Mouse (Mus musculus): ENCODE data around the gene Lmx1b.

Lmx1b gene

DNA sequence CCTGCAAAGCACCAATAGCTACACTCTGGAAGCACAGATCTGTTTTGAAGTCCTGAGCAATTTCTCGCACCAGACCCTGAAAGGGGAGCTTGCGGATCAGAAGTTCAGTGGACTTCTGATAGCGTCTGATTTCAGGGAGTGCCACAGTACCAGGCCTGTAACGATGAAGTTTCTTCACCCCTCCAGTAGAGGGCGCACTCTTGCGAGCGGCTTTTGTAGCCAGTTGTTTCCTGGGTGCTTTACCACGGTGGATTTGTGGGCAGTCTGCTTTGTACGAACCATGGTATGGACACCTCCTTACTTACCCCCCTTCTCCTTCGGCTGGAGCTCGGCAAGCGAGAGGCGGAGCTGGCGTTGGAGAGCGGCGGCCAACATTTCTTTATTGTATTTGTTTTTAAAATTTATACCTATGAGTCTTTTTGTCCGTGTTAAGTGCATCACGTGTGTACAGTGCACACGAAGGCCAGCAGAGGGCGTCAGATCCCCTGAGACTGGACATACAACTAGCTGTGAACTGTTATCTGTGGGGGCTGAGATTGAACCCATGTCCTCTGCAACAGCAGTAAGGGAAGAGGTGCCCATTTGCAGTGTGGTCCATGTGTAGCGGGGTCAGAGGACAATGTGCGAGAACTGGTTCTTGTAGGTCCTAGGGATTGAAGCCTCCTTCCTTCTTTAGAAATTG is 12.3 kb upstream of the Lmx1b start:
- ChIA-PET CTCF (interaction anchor here (0.6 to 2.6 kb wide), 21 partner anchors 8 to 1095 kb away, joined by 3 to 9 read pairs (median 4); no protein-coding TSS in a partner anchor), POLR2A (interaction anchor here in 2 of 4 experiments (0.5 to 1.5 kb wide), 2 partner anchors 13 to 30 kb away, joined by 3 to 4 read pairs; no protein-coding TSS in a partner anchor)

DNA sequence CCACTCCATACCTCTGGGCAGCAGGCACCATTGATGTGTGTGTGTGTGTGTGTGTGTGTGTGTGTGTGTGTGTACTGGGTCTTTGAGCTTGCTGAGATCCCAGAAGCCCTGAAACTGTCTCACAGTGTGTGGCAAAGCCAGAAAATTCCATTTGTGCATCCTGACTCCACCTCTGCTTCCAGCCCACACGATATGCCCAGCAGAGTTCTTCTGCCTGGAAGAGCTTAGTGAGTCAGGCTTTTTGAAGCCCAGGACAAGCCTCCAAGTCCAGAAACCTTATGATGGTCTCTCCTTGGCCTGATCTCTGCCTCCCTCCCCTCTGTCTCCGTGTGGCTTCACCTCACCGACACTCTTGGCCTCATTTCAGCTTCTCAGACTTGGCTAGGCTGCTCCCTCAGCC is 9.1 kb upstream of the Lmx1b start:
- POLR2A ChIA-PET: interaction anchor here in 1 of 4 experiments (1.3 to 1.5 kb wide), 3 partner anchors 19 to 87 kb away, joined by 3 to 5 read pairs (median 3); no protein-coding TSS in a partner anchor
- CTCF ChIA-PET: interaction anchor here in 3 of 4 experiments (0.5 to 1.2 kb wide), 8 partner anchors 13 to 220 kb away, joined by 3 to 10 read pairs (median 4); no protein-coding TSS in a partner anchor

DNA sequence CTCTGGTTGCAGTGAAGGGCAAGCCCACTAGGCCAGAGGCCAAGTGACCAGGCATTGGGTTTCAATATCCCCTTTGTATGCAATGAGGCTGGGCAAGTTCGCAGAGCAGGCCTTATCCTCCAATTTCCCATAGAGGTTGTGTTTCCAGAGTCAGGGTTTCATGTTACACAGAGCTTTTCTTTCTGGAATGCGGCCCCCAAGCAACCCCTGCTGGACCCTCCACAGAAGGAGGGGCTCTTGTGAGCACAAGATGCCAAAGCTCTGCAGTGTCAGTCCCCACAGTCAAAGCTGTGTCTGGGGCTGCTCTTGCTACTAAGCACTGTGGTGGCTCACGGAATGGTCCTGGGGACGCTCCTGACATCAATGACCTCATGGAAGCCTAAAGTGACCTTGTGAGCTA is 8.6 kb upstream of the Lmx1b start:
- ChIA-PET POLR2A (interaction anchor here in 1 of 4 experiments (1.3 to 1.5 kb wide), 3 partner anchors 19 to 86 kb away, joined by 3 to 5 read pairs (median 3); no protein-coding TSS in a partner anchor), CTCF (interaction anchor here in 3 of 4 experiments (1.0 to 1.2 kb wide), 6 partner anchors 13 to 220 kb away, joined by 3 to 10 read pairs (median 4); no protein-coding TSS in a partner anchor)

DNA sequence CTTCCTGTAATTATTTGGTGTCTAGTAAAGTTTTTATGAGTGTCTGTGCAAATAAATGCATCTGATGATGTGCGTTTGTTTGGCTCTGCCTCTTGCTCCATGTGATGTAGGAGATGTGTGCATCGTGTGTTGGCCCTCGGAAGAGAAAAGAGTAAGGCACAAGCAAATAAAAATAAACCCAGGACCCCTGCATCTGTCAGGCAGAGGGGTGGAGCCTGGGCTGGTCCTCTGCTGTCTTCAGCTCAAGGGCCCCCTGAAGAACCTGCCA is 5.9 kb upstream of the Lmx1b start:
- ChIA-PET POLR2A (interaction anchor here in 2 of 4 experiments (0.6 kb wide), 2 partner anchors 13 to 22 kb away, joined by 3 read pairs; no protein-coding TSS in a partner anchor), CTCF (interaction anchor here in 3 of 4 experiments (0.6 to 1.8 kb wide), 6 partner anchors 12 to 960 kb away, joined by 3 to 7 read pairs (median 4); no protein-coding TSS in a partner anchor)

DNA sequence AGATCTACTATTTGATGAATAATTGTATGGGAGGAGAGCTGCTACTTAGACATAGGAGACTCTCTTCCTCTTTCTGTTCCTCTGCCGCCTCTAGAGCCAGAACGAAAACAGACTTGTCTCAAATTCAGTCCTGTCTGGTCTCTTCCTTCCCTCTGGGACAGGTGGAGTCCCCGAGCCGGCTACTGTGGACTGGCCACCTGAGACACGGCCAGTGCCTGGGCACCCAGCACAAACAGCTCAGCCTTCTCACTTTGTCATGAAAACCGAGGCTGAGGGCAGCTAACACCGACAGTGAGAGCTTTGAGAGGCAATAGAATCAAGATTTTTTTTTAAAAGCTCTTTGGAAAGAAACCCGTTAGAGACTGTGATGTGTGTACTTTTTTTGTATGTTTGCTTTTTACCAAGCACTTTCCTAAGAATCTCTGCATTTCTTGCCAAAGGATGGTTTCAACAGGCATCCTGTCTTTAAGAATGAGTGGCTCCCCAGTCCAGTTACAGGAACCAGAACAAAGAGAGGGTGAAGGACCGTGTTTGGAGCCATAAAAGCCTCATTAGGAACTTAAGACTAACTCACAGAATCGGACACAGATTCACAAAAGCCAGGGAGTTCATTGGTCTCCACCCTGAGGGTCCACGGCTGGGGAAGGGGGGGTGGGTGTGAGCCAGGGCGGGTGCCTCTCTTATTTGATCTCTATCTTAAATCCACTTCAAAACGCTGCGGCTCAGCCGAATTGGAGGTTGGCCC is 5.4 kb upstream of the Lmx1b start:
- ChIA-PET CTCF (interaction anchor here in 3 of 4 experiments (0.6 to 1.5 kb wide), 6 partner anchors 8 to 194 kb away, joined by 3 to 7 read pairs (median 4); no protein-coding TSS in a partner anchor), POLR2A (interaction anchor here in 2 of 4 experiments (0.6 kb wide), 2 partner anchors 13 to 21 kb away, joined by 3 read pairs; no protein-coding TSS in a partner anchor)

DNA sequence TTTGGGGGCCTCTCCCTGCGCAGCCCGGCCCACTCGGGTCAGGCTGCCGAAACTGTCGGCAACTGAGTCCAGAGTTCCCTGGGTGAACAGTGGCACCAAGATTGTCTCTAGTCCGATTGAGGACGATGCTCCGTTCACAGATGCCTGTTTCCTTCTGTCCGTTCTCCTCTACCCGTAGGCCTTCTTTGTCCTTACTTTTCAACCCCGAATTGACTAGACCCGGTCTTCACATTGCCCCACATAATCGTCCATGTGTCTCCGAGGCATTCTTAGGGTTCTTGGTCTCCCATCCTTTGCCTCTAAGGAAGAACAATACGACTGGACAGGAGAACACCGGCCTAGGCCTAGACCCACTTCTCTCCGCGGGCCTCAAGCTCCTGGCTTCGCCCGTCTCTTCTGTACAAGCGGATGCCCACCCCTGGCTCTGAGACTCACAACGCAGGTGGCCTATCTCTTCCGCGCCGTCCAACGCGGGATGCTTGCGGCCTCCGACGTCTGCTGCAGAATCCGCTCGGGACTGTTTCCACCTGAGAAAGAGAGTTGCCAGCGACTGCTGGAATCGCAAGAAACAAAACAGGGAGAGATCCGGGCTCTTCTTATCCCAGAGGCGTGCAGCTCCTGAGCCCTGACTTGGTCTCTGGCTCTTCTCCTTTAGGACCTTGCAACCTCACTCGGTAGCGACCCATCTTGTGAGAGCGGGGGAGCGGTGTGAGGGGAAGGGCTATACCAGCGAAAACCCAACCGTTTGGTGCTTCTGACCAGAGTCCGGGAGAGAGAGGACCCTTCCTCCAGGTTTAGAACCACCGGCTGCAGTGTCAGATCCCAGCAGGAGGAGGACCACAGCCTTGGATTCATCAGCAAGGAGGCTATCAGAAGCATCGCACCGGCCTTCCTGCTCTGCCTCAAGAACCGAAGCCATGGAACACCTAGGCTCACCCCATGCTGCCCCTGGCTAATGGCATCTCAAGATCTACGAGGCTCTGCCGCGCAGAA is 3.7 kb upstream of the Lmx1b start:
- POLR2A ChIA-PET: interaction anchor here in 3 of 4 experiments (0.6 to 1.3 kb wide), 6 partner anchors 12 to 1043 kb away, joined by 3 to 5 read pairs (median 4); no protein-coding TSS in a partner anchor
- CTCF ChIA-PET: interaction anchor here (0.5 to 2.6 kb wide), 27 partner anchors 9 to 851 kb away, joined by 3 to 12 read pairs (median 4); no protein-coding TSS in a partner anchor

DNA sequence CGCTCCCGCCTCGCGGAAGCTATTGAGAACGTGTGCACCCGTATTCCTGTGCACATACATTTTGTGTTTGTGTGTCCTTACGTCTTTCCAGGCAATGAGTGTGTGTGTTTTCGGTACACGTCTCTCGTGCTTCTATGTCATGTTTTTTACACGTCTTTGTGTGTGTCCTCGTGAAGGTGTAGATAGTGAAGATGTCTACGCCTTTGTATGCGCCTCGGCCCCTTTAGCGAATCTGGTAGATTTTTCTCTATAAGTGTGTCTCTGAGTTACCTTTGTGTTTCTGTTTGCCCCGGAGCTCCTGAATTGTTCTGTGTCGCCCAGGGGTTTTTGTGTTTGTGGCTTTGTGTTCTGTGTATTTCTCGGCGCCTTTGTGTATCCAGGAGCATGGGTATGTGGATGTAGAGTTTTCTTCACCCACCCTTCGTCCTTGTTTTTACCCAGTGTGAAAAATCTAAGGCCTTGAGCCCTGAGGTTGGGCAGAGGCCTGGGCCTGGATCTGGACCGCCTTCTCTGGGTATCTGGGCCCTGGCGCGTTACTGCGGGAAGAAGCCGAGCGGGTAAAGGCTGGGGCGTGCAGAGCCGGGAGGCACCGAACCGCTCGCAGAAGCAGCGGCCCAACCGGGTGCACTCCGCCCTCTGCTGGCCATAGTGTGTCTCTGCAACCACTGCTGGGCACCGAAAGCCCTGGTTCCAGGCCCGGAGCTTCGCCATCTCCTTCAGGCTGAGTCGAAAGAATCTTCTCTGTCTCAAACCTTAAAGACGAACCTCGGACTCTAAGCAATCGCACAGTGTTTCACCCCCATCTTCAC is 2.5 kb upstream of the Lmx1b start:
- POLR2A ChIA-PET: interaction anchor here in 3 of 4 experiments (0.6 to 2.4 kb wide), 9 partner anchors 10 to 1044 kb away, joined by 3 to 6 read pairs (median 3); no protein-coding TSS in a partner anchor
- CTCF ChIA-PET: interaction anchor here (0.5 to 2.6 kb wide), 29 partner anchors 10 to 850 kb away, joined by 3 to 12 read pairs (median 4); no protein-coding TSS in a partner anchor

DNA sequence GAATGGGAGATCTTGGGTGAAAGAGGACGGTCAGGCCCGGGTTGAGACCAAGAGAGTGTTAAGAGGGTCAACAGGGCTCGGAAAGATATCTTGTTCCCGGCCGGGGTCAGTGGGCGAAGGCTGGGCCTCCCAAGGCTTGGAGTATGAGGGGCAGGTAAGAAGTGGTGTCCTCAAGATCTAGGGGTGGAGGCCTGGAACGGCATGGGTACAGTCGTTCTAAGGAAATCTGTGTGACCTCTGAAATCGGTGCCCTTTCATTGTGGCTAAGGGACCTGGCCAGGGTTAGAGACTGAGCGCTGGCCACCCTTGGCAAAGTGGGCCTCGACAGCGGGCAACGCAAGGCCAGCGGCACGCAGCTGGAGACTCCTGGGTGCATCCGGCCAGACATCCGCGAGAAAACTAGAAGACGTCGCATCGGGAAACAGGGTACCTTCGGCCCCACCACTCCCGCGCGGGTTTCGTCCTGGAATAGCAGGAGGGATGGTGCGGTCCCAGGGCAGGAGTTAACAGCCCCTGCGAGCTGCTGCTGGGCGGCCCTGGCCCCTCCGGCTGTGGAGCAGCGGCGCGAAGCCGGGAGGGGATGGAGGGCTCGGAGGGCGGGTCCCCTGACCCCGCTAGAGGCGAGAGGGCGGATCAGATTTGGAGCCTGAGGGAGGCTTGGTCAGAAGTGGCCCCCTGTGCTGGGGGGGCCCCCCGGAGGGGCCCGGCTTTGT is 1.7 kb upstream of the Lmx1b start:
- POLR2A ChIA-PET: interaction anchor here in 2 of 4 experiments (1.0 to 2.4 kb wide), 5 partner anchors 16 to 83 kb away, joined by 3 to 6 read pairs (median 3); no protein-coding TSS in a partner anchor
- CTCF ChIA-PET: interaction anchor here in 2 of 4 experiments (0.7 to 2.6 kb wide), 13 partner anchors 10 to 155 kb away, joined by 3 to 12 read pairs (median 4); no protein-coding TSS in a partner anchor

DNA sequence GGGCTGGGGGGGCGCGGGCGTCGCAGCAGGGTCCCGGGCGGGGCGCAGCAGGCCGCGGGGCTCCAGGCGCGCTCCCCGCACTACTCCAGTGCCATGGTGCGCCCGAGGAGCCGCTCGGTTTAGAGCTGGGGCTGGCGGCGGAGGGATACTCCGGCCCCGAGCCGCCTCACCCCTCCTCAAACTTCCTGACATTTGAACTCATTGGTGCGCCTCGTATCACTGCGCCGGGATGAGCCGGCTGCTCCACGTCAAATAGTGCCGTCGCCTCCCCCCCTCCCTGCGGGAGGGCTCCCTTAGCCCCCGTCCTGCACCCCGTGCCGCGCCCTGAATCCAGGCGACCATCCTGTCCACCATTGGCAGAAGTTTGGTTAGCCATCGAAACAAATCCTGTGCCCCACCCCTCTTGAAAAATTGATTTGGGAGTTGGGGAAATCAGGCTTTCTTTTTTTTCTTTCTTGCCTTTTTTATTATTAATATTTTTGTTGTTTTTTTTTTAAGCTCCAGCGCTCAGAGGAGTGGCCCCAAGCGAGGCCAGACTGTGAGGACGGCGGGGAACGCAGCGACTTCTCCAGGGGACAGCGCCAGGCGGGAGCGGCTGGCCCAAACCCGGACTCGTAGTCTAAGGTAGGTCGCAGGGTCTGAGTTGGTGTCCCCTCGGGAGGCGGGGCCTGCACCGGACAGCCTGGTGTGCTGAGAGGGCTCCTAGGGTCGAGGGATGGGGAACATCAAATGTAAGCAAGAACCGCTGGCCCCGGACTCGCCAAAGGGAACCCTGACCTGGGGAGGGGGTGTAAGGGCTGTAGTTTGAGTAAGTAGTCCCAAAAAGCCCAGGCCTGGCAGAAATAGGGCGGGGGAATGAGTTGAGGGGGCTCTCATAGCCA is 907 bp upstream of the Lmx1b start:
- CTCF ChIA-PET: interaction anchor here in 1 of 4 experiments (0.6 to 1.7 kb wide), 4 partner anchors 12 to 222 kb away, joined by 3 to 6 read pairs (median 4); no protein-coding TSS in a partner anchor
- POLR2A ChIA-PET: interaction anchor here in 3 of 4 experiments (0.5 to 2.4 kb wide), 3 partner anchors 15 to 48 kb away, joined by 3 to 6 read pairs (median 4); no protein-coding TSS in a partner anchor

DNA sequence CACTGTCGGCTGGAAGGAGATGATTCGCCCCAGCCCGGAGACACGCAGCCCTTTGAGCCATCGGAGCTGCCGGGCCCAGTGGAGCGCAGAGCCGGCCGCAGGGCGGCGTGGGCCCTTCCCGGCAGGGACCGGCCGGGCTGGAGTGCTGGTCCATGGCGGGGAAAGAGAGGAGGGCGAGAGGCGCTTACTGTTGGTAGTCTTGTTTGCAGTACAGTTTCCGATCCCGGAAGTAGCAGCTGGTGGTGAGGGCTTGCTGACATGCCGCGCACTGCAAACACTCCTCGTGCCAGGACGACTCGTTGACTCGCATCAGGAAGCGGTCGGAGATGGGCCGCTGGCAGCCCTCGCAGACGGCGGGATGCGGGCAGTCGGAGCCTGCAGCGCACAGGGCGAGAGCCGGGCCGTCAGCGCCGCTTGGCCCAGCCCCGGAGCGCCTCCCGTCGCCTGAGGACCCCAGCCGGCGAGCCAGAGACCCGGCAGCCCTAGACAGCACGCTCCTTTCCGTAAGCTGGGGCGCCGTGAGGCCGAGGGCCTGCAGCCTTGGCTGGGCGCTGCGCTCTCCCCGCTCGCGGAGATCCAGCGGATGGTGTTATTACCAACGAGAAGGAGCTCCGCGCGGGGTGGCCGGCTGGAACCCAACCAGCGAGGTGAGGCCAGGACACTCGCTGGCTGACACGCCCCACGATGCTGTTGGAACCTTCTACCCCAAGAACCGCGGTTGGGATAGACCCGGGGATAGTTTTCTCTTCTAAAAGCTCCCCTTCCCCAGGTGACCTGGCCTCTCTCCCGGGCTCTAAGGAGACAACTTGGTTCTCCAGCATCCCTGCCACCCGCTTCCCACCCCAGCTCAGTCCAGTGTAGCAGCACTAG is 775 bp downstream of the Lmx1b start:
- CTCF ChIA-PET: interaction anchor here in 3 of 4 experiments (0.6 to 1.0 kb wide), 5 partner anchors 8 to 153 kb away, joined by 3 to 4 read pairs (median 3); no protein-coding TSS in a partner anchor
- POLR2A ChIA-PET: interaction anchor here in 3 of 4 experiments (0.7 to 2.6 kb wide), 10 partner anchors 9 to 59 kb away, joined by 3 to 11 read pairs (median 3); no protein-coding TSS in a partner anchor

DNA sequence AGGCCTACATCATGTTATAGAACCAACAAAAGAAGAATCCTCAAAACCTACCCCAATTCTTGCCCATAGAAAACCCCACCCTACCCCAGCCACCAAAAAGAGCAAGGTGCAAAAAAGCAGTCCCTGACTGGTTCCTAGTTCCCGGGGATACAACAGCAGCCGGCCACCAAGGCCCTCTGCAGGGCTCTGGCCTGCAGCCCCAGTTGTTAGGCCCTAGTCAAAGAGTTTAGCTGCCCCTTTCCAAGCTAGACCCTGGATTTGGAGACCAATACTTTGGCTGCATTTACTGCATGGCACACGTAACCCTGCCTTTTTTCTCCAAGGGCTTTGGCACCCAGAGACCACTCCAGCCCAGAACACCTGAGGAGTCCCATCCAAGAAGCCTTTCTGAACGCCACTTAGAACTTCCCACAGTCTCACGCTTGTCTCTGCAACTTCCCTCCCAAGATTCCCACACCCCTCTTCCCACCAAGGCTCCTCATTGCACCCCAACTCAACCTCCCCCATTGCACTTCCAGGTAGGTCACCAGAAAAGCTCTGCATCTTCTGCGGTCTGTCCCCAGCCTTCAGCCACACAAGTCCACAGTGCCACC is 2.1 kb downstream of the Lmx1b start:
- ChIA-PET CTCF (interaction anchor here in 1 of 4 experiments (0.6 to 1.3 kb wide), 5 partner anchors 8 to 289 kb away, joined by 3 to 4 read pairs (median 3); no protein-coding TSS in a partner anchor), POLR2A (interaction anchor here (0.9 to 2.6 kb wide), 11 partner anchors 8 to 656 kb away, joined by 3 to 11 read pairs (median 5); partner anchors contain the start of gene Slc2a8 (in 1 of the 4))

DNA sequence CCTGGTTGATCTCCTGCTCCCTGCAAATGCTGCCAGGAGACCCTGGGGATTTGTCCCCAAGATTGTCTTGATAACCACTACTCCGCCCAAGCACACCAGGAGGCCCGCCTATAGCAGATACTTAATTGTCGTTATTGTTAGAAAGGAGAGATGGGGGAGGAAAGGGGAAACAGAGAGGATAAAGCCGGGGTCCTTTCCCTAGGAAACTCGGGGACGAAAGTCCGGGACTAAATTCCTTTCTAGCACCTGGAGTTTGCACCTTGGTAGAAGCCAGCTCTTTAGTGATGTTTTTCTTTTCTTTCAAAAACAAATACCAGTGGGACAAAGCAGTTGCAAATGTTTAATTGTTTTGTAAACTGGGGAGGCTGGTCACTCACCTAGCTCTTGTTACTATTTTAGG is 3.0 kb downstream of the Lmx1b start:
- ChIA-PET POLR2A (interaction anchor here in 3 of 4 experiments (0.6 to 1.4 kb wide), 18 partner anchors 9 to 1134 kb away, joined by 3 to 16 read pairs (median 4); partner anchors contain the start of genes Hspa5 (in 1 of the 3) and Slc2a8 (in 1 of the 3)), CTCF (interaction anchor here in 1 of 4 experiments (0.7 to 1.3 kb wide), 5 partner anchors 16 to 1034 kb away, joined by 3 to 4 read pairs (median 4); no protein-coding TSS in a partner anchor)

DNA sequence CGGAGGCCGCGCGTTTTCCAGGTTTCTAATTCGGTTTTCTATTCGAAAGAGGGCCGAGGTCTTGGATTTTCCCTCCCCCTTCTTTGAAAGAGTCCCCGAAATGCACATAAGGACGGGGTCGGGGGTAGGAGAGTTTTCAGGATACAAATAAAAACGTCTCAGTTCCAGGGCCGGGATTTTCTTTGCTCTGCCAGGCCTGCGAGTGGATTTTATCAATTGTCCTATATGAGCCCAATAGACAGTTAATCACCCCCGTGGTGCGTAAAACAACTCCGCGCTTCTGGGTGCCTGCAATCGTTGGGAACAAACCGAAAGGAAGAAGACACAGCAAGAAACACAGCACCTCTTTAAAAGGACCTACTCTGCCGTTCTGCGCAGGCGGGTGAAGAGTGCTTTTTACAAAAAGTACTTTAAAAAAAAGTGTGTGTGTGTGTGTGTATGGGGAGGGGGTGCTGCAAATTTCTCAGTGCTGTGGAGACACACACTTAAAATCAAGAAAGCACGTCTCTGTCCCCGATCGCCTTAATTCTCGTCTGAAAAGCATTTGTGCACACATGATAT is 3.6 kb downstream of the Lmx1b start:
- ChIA-PET CTCF (interaction anchor here in 1 of 4 experiments (0.9 to 1.3 kb wide), 5 partner anchors 12 to 288 kb away, joined by 3 to 4 read pairs (median 4); no protein-coding TSS in a partner anchor), POLR2A (interaction anchor here in 3 of 4 experiments (0.6 to 1.4 kb wide), 12 partner anchors 9 to 654 kb away, joined by 3 to 16 read pairs (median 3); partner anchors contain the start of gene Slc2a8 (in 1 of the 3))

Measured in embryonic stem cell, embryonic (primary cell).